Mouse (Mus musculus): ENCODE results near the gene Amotl1. TPM values are rescaled to one million over a fixed set of nuclear protein-coding genes. Genes with fewer than 3 reads are reported as not detected.

Amotl1 gene
- polyA plus RNA-seq, 1 experiment from 2014 or later, result 28.6 TPM

- Histone ChIP-seq H3K9ac (replicated peaks; ENCODE audit: low read length) (peak overlapping the region; percentile 72), H3K27ac (replicated peaks; ENCODE audit: low read depth, low read length) (no peak overlapping the region; the same call in 1 of the 2 replicates), H3K27me3 (ENCODE audit: control insufficient read depth, insufficient read depth, low read length) (no peaks in the 10 kb centered on the region), H3K36me3 (replicated peaks; ENCODE audit: control insufficient read depth, insufficient read depth, low read depth, low read length) (peaks cover 9% of the 10 kb centered on the region), H3K4me1 (ENCODE audit: control insufficient read depth, insufficient read depth, low read length) (no peaks in the 10 kb centered on the region), H3K9me3 (replicated peaks; ENCODE audit: control insufficient read depth, low read length) (no peaks in the 10 kb centered on the region), H3K4me3 (ENCODE audit: low read depth, low read length) (peak overlapping the region; percentile 49), H3K4me2 (ENCODE audit: low read depth, low read length) (peak overlapping the region; percentile 61)
- 3% methylated on average over 10 of the region's 10 CpGs for WGBS
- DNase-seq (ENCODE audit: low spot score) (no peak), ATAC-seq (replicated peaks; ENCODE audit: insufficient number of reproducible peaks, low FRiP score, low TSS enrichment, low read depth) (no peak)
Observed at GRCm38 (mm10) chr9:14500916-14501424, 143.9 kb downstream of the Amotl1 start.

- Histone ChIP-seq H3K9me3 (replicated peaks; ENCODE audit: control insufficient read depth, low read length) (no peaks in the 10 kb centered on the region), H3K4me2 (ENCODE audit: low read depth, low read length) (peak within 1 kb of the TSS; percentile 65), H3K27ac (replicated peaks; ENCODE audit: low read depth, low read length) (no peak within 1 kb of the TSS; the same call in 1 of the 2 replicates), H3K27me3 (ENCODE audit: control insufficient read depth, insufficient read depth, low read length) (no peaks in the 10 kb centered on the region), H3K4me1 (ENCODE audit: control insufficient read depth, insufficient read depth, low read length) (no peaks in the 10 kb centered on the region), H3K4me3 (ENCODE audit: low read depth, low read length) (peak within 1 kb of the TSS; percentile 49), H3K36me3 (replicated peaks; ENCODE audit: control insufficient read depth, insufficient read depth, low read depth, low read length) (peaks cover 3% of the 10 kb centered on the region), H3K9ac (replicated peaks; ENCODE audit: low read length) (peak within 1 kb of the TSS; percentile 72)
- DNase-seq (ENCODE audit: low spot score) (peak; percentile 98), ATAC-seq (replicated peaks; ENCODE audit: insufficient number of reproducible peaks, low FRiP score, low TSS enrichment, low read depth) (peak; percentile 97)
- under 1% methylated on average over 59 of the region's 59 CpGs for WGBS
Observed at GRCm38 (mm10) chr9:14500023-14500915, 144.6 kb downstream of the Amotl1 start, which contains the start of the genes Kdm4d and Cwc15. TSS of gene Kdm4d (minus strand) at chr9:14500482. TSS of gene Cwc15 (plus strand) at chr9:14500617.

GRCm38 (mm10) chr9:14498896-14499705 is 145.8 kb downstream of the Amotl1 start:
- ATAC-seq (replicated peaks; ENCODE audit: insufficient number of reproducible peaks, low FRiP score, low TSS enrichment, low read depth), result no peak

More at GRCm38 (mm10) chr9:14498896-14499705, 145.8 kb downstream of the Amotl1 start:
- Histone ChIP-seq H3K9me3 (replicated peaks; ENCODE audit: control insufficient read depth, low read length) (no peaks in the 10 kb centered on the region), H3K4me2 (ENCODE audit: low read depth, low read length) (peak overlapping the region; percentile 65; the same call in 1 of the 2 replicates), H3K9ac (replicated peaks; ENCODE audit: low read length) (no peak overlapping the region; the same call in 1 of the 2 replicates), H3K27ac (replicated peaks; ENCODE audit: low read depth, low read length) (no peak overlapping the region), H3K27me3 (ENCODE audit: control insufficient read depth, insufficient read depth, low read length) (no peaks in the 10 kb centered on the region), H3K4me1 (ENCODE audit: control insufficient read depth, insufficient read depth, low read length) (no peaks in the 10 kb centered on the region), H3K4me3 (ENCODE audit: low read depth, low read length) (no peak overlapping the region; the same call in 1 of the 2 replicates), H3K36me3 (replicated peaks; ENCODE audit: control insufficient read depth, insufficient read depth, low read depth, low read length) (no peaks in the 10 kb centered on the region; the same call in 1 of the 2 replicates)
- WGBS, result 82% methylated on average over 4 of the region's 4 CpGs
- no peak for DNase-seq (ENCODE audit: low spot score)

Other genes with a start within 250 kb of the Amotl1 start
- 0.07 TPM in 1 of 2 replicates, not detected in the other for gene Kdm4d, start 144.6 kb downstream of the Amotl1 start, polyA plus RNA-seq (2014; fragmentation: Nextera tagmentation; extraction: Ambion mirVana)
- gene Cwc15, start 144.4 kb downstream of the Amotl1 start, polyA plus RNA-seq (2014; fragmentation: Nextera tagmentation; extraction: Ambion mirVana), result 210 and 233 TPM in 2 replicates
- gene Piwil4, start 95.7 kb upstream of the Amotl1 start, polyA plus RNA-seq (2014; fragmentation: Nextera tagmentation; extraction: Ambion mirVana), result not detected in 2 replicates
- gene Fut4, start 107.3 kb upstream of the Amotl1 start, polyA plus RNA-seq (2014; fragmentation: Nextera tagmentation; extraction: Ambion mirVana), result 4.3 and 5.0 TPM in 2 replicates
- 0.43 and 0.58 TPM in 2 replicates for gene 1700012B09Rik, start 126.0 kb upstream of the Amotl1 start, polyA plus RNA-seq (2014; fragmentation: Nextera tagmentation; extraction: Ambion mirVana)
- 33.0 and 39.2 TPM in 2 replicates for gene Mre11a, start 139.6 kb upstream of the Amotl1 start, polyA plus RNA-seq (2014; fragmentation: Nextera tagmentation; extraction: Ambion mirVana)
- gene Ankrd49, start 139.8 kb upstream of the Amotl1 start, polyA plus RNA-seq (2014; fragmentation: Nextera tagmentation; extraction: Ambion mirVana), result 56.1 and 57.3 TPM in 2 replicates
- 0.21 and 0.29 TPM in 2 replicates for gene Gpr83, start 215.2 kb upstream of the Amotl1 start, polyA plus RNA-seq (2014; fragmentation: Nextera tagmentation; extraction: Ambion mirVana)

Measured in embryonic facial prominence, embryonic 11.5 days (tissue).